Mouse (Mus musculus): ENCODE measurements around the gene Rbm34.

- no peak for TF ChIP-seq GATA1 (IDR thresholded peaks at IDR 0.05; ENCODE audit: borderline replicate concordance, low read length)
- TF ChIP-seq FLI1 (IDR thresholded peaks at IDR 0.05; ENCODE audit: low read length), result no peak
Measured at GRCm38 (mm10) chr8:126918356-126918755, 52.5 kb downstream of the Rbm34 start.
